Mouse (Mus musculus) layer of hippocampus, postnatal 36 days (tissue): ENCODE results near the gene Ttll3. TPM values are rescaled to one million over a fixed set of nuclear protein-coding genes. Genes with fewer than 3 reads are reported as not detected.

Experiments
- DNase-seq, 2 experiments: peaks; one replicate each; pipeline ENCODE4 v3.0.0; 2022
- total RNA-seq, 2 experiments: library from RNA; stranded (reverse); gene quantifications; 2 replicates each; pipeline ENCODE4 v1.2.3; 2021

Ttll3 gene
- total RNA-seq, 2 experiments from 2014 or later, result 17.8 to 19.3 TPM

DNA sequence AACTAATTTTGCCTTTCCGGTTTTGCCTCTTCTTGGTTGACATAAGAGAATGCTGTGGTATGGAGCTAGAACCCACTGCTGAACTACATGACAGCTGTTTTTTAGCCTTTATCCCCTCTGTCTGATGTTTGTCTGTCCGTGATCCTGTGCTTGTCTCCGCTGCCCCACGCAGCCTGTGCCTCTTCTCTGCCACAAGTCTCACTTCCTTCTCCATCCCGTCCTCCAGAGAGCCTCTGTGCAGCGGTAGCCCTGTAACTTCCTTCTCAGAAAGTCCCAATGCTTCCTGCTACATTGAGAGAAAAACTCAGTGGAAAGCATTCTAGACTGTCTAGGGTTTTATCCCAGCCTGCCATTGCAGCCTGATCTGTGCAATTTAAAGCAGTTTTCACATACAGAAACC is 9.8 kb upstream of the Ttll3 start:
- no peak for DNase-seq

DNA sequence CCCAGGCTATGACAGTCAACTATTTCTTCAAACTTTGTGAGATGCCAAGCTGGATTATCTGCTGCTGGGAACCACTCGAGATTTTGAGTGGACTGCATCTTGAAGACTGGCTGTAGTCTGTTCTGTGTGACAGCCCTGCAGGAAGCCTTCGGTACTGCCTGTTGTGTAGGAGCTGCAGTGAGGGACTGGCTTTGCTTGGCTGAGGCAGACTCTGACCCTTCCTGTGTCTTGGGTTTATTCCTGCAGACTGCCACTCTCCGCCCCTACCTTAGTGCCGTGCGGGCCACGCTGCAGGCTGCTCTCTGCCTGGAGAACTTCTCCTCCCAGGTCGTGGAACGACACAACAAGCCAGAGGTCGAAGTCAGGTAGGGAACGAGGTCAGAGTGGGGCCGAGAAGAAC is 8.6 kb upstream of the Ttll3 start:
- no peak for DNase-seq

DNA sequence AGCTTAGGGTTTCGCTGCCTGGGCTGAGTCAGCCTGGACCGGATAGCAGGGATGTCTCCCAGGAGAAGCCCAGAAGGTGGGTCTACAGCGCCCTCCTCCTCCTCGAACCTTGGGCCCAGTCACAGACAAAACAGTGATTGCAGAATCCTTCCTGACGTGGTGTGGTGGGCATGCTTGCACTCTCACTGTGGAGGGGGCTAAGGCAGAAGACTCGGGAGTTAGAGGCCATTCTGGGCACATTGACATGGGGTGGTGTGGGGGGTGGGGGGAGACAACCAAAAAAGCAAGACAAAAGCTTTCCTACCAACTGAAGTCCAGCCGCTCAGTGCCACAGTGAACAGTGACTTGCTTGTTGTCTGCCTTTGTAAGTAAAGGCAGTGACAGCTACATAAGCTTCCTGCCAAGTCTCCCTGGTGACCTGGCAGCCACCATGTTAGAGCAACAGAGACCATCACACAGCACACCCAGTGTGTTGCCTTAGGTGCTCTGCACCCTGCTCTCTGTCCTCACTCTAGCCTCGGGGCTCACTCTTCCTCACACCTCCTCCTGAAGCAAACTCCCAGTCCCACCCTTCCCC is 4.6 kb upstream of the Ttll3 start:
- no peak for DNase-seq

DNA sequence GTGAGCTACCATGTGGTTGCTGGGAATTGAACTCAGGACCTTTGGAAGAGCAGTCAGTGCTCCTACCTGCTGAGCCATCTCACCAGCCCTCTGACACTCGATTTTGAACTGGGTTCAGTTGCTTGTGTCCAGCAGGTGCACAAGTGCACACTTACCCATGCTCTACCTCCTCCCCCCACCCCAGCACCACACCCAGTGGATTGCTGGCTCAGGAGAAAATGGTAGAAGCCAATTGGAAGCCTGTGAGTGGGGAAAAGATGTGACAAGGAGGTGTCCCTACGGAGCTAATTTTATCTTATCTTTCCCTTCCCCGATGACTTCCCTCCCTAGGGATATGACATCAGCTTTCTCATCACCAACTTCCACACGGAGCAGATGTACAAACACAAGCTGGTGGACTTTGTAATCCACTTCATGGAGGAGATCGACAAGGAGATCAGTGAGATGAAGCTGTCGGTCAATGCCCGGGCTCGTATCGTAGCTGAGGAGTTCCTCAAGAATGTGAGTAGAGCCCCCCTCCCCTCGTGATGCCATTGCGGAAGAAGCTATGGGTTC is 3.8 kb upstream of the Ttll3 start:
- no peak for DNase-seq

DNA sequence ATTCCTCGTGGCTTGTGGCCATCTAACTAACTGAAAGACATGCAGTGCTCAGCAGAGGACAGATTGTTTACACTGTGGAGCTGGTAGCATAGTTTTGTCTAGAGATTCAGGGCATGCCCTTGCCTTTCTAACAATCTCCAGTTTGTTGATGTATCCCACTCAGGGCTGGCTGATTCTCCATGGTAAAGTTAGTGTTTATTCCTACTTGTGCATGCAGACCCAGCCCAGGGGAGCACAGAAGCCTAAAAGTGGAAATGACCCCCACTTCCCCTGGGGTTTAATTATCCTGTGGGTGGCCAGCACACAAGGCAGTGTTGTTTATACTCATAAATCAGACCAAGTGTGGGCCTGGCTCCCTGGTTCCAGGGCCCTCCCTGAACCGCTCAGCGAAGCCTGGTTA is 3.0 kb upstream of the Ttll3 start:
- DNase-seq, result no peak

DNA sequence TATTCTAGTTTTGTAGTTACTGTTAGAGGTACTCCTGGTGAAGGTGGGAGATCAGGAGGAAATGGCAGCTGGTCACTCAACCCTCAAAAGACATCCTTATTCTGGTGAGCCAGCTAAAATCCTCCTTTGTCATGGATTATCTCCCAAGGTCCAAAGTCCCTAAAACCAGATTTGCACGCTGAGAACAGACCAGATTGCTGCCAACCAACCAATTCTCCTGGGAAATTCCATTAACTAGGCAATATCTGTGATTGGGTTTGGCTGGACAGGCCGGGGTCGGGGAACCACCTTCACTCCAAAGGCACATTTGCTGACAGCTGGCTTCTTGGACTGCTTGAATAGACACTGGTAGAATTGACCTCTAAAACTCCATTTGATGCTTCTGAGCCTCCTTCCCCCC is 1.7 kb downstream of the Ttll3 start:
- no peak for DNase-seq

DNA sequence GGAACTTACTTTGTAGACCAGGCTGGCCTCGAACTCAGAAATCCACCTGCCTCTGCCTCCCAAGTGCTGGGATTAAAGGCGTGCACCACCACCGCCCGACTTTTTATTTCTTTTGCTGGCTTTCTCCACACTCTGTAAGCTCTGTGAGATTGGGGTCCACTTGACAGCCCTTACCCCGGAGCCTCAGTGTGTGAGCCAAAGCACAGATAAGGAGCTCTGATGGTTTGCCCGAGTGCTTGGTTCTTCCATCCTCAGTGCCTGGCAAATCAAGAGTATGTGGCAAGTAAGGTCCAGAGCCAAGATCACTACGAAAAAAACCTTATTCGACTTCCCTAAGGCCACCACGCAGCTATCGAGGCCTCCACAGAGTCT is 2.9 kb downstream of the Ttll3 start:
- DNase-seq, result no peak

DNA sequence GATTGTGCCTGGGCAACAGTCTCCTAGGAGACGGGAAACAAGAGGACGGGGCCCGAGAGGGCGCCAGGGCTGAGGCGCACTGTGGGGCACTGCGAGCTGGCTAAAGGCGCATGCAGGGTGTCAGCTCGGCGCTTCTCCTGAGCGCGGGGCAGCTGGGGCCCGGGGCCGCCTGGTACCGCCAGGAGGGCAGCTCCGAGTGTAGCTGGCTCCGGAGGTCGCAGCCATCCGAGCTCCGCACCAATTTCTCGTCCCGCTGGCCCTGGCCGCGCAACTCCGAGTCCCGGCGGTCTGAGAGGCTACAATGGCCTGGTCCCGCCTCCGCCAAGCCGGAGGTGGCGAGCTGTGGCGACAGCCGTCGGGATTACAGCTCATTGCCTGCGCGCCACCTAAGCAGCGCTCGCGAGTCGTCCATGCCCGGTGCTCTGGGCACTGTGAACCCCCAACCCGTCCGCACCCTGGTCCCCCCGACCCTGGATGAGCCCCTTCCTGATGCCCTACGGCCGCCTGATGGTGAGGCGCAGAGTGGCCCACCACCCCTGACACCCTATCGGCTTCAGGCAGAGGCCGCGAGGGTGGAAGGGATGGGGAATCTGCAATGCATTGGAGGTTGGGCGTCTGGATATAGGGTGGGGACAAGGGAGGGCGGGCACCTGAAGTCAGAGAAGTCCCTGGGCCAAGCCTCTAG is 3.5 kb downstream of the Ttll3 start:
- DNase-seq, result peak; percentile 61 to 70

DNA sequence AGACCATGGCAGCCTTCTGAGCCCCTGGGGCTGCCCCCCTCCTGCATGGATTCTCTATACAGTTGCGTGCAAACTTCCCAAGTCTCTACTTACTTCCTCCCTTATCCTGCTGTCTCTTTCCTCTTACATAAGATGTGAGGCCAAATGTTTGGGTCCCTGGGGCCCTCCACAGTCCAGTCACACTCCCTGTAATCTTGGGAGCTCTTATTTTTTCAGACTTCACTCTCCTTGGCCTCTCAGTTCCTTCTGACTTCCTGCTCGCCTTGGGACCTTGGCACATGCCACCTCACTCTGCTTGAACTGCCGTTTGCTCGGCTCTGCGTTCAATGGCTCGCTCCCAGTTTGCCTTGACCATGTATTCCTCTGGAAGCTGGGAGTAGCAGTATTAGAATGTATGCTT is 4.9 kb downstream of the Ttll3 start:
- DNase-seq, result no peak

DNA sequence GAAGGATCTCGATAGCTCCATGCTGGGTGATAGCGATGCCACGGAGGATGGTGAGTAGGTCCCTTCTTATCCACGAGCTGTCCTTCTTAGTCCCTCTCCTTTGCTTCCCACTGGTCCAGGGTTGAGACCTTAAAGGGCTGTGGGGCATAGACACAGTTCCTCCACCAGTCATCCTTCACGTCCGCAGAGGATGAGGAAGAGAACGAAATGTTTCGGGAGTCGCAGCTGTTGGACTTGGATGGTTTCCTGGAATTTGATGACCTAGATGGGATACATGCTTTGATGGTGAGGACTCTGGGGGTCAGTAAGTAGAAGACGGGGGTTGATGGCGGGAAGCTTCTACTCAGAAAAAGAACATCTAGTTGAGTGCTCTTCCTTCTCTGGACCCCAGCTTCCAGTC is 5.8 kb downstream of the Ttll3 start:
- DNase-seq, result no peak

DNA sequence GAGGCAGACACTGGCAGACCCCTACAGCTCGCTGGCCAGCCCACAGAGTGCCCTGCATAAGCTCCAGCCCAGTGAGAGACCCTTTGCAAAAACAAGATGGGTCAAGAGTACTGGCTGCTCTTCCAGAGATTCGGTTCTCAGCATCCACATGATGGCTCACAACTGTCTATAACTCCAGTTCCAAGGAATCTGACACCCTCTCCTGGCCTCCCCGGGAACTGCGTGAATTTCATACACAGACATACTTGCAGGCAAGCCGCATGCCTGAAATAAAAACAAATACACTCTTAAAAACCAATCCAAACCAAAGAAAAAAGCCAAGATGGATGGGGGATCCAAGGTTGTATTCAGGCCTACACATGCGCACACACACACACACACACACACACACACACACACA is 6.4 kb downstream of the Ttll3 start:
- DNase-seq, result no peak

DNA sequence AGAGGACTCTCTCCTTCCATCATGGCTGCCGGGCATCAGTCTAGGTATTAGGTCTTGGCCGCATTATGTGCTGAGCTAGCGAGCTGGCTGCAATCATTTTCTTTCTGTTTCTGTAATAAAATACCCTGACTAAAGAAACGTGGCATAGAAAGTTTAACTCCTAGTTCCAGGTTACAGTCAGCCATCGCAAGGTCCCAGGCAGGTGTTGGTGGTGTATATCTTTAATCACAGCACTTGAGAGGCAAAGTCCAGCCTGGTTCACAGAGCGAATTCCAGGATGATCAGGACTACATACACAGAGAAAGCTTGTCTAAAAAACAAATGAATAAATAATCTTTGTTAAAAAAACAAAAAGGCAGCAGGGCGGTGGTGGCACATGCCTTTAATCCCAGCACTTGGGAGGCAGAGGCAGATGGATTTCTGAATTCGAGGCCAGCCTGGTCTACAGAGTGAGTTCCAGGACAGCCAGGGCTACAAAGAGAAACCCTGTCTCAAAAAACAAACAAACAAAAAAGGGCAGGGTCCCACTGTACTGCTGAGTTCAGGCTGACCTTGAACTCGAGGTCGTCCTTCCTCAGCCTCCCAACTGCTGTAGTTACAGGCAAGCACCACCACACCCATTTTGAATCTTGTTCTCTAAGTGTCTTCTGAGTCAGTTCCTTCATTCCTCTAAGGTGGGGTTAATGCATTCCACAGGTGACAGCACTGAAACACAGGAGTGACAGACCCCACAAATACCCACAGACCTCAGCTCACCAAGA is 7.4 kb downstream of the Ttll3 start:
- DNase-seq, result no peak

DNA sequence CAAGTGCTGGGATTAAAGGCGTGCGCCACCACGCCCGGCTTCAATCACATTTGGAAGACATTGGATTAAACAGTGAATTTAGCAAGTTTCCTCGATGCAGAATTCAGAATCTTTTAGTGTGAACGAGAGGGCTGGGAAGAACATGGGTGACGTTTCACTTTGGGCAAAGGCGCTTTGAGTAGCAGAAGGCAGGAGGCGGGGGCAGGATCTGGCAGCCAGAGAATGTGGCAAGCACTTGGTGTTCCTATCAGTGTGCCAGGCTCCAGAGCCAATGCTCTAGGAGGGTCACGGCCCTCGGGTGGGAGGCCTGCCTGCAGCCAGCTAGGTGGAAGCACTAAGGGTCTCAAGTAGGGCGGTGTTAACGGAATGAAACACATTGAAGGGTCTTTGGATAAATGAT is 13.0 kb downstream of the Ttll3 start:
- DNase-seq, result peak; percentile 64 to 75

DNA sequence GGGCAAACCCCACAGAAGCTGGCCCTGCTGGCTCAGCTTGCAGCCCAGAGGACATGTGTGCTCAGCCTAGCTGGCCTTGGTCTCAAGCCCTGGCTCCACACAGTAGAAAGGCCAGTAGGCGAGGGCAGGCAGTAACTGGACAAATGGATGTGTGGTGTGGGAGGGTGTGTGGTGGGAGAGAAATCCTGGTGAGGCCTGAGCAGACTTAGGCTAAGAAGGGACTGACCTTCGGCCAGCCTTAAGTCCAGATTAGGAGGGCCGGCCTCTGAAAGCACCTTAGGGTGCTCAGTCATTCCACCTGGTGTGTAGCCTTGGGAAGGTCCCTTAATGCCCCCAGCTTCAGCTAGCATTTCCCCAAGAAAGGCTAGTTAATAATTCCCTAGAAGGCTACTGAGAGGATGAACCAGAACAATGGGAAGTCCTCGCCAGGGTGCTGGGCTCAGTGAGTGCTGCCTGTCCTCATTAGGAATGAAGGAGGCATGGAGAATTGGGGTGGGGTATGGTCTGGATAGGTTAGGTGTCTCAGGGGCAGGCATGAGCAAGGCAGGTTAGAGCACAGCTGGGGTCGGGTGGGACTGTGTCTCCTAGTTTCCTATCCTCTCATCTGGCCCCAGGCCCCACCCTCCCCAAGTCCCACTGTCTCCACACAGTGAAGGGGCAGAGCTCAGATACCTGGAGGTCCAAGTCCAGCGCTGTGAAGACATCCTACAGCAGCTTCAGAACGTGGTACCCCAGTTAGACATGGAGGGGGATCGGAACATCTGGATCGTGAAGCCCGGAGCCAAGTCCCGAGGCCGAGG is 15.8 kb downstream of the Ttll3 start:
- no peak for DNase-seq

DNA sequence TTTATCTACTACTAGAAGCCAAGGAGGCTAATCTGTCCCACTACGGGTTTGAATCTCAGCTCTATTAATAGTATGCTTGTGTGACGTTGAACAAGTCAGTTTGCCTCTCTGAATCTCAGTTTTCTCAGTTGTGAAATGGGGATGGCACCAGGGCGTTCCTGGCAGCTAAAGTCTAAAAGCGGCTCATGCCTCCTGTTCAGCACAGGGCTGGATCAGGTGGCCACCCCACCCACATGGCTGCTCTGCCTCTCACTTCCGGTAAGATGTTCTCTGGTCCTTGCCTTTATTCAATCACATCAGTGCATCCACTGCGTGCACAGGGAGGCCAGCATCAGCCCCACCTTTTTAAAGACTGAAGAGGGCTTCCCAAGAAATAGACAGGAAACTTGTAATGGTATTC is 16.4 kb downstream of the Ttll3 start:
- DNase-seq, result peak in 1 of 2 experiments; percentile 56

DNA sequence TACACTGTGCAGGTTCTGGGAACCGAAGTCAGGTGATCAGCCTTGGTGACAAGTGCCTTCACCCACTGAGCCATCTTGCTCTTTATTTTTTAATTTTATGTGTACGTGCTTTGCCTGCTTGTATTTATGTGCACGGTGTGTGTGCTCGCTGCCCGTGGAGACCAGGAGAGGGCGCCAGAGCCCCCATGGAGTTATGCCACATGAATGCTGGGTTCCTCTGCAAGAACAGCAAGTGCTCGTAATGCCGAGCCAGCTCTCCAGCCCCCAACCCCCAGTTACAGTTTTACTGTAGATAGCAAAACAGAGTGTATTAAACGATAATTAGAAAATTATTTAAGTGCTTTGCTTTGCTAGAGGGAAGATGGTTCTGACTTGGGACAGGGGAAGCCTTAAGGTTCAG is 17.6 kb downstream of the Ttll3 start:
- DNase-seq, result no peak

DNA sequence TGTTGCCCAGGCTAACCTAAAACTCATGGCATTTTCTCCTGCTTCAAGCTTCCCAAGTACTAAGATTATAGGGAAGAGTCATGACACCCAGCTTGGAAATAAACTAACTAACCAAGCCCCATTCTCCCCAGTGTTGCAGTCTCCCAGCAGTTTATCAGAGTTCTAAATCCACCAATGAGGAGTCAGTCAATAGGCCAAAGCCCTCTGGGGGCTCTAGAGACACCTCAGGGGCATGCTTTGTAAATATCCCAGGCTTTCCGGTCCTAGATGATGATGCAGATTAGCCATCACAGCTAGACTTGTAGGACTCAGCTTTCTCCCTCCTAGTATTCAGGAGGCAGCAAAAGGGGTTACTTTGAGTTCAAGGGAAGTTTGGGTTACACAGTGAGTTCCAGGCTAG is 20.9 kb downstream of the Ttll3 start:
- no peak for DNase-seq

DNA sequence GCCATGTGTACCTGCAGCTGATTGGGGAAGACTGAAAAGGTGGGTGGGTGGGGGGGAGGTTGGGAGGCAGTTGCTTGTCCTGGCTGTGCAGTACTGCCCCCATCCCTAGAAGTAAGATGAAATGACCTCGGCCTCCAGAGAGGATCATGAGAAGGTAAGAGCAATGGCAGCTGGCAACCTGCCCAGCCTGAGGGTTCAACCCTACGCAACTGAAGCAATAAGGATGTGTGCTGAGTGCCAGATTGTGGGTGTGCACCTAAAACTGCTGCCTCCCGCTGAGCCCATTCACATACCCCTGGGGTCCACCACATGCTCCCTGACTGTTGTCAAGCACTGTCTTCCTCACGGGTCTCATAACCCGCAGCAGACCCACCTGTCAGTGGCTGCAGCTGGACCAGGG is 27.4 kb downstream of the Ttll3 start:
- no peak for DNase-seq

DNA sequence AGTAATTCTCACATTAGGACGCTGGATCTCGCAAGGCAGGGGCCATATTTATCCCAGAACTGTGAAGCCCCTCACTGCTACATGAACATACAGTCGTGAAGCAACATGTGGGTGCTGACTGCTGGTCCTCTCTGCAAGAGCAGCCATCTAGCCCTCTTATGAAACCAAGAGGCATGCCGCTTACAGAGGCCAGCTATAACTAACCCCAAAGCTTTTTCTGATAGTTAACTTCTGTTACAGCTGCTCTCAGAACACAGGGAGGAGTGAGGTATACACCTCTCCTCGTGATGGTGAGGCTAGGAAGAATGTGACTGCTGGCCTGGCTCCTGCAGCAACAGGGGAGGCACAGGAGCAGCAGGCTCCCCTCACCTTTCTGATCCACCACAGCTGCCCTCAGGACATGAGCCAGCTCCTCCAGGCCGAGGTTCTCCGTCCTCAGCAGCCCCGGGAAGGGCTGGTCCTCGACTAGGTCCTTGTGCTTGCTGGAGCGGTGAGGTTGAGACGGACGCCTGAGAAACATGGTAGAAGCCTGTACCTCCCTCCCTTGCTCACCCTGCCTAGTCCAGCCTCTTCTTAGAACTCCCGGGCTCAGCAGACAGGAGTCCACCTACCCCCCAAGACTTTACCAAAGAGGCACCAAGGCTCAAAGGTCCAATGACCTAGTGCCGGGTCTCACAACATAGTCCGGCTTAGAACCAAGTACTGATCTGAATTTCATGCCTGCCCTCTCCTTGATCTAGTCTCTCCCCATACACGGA is 29.6 kb downstream of the Ttll3 start:
- no peak for DNase-seq

DNA sequence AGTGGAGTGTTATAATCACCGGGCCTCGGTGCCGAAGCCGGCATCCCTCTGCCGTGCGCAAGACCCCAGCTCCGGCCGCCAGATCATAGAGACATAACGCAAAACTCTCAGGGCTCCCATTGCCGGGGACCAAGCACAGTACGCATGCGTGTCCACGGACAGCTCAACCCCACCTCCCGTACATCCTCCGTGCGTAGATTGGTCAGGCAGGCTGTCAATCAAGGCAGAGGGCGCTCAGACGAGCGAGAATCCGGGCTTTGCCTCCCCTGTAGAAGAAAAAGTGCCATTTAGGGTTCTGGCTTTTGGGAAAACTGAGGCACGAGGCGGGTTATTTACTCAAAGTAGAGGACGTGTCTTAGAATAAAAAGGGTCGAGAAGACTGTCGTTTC is 30.1 kb downstream of the Ttll3 start, which contains the start of gene Rpusd3:
Rpusd3 (minus strand) TSS at position 142 of the 389 bp plus-strand sequence.
- DNase-seq, result peak; percentile 97 to 98

DNA sequence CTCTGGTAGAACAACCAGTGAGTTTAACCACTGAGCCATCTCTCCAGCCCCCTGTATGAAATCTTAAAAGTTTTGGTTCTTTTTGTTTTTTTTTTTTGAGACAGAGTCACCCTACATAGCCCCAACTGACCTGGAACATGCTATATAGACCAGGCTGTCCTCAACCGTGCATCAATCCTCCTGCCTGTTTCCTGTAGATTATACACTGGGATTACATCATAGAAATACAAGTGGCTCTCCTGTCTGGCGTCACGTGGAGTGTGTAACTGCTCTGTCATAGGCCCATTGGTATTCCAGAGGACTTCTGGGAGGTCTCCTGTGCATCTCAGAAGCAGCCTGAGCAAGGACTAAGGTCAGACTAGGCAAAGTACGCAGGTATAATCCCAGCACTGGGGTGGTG is 33.9 kb downstream of the Ttll3 start:
- DNase-seq, result no peak

DNA sequence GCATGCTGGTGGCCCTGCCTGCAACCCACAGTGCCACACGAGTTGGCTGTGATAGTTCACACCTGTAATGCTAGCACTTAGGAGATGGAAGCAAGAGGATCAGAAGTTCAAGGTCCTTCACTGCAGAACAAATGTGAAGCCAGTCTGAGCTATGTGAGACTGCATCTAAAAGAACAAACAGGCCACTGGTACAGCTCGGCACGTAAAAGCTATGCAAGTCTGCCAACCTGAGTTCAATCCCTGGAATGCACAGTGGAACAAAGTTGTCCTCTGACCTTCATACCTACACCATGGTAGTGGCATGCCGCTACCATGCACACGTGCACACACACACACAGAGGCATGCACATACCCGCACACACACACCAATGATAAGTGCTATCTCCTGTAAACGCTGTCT is 35.1 kb downstream of the Ttll3 start:
- no peak for DNase-seq
